Mouse (Mus musculus): ENCODE results near the gene Zfp654. TPM values are rescaled to one million over a fixed set of nuclear protein-coding genes. Genes with fewer than 3 reads are reported as not detected.

Gene Zfp654
- polyA plus RNA-seq, 1 experiment from 2014 or later, result 6.9 TPM

GRCm38 (mm10) chr16:64770521-64771430 lies 80.7 kb downstream of the Zfp654 start, which contains the start of gene 4930453N24Rik:
TSS of gene 4930453N24Rik (minus strand) at chr16:64771161.
- Histone ChIP-seq H3K4me3 (ENCODE audit: low read depth, low read length) (peak within 1 kb of the TSS; percentile 87), H3K9ac (ENCODE audit: low read depth, low read length) (peak within 1 kb of the TSS; percentile 88), H3K27ac (ENCODE audit: low read depth, low read length) (peak within 1 kb of the TSS; percentile 85), H3K4me1 (ENCODE audit: control insufficient read depth, insufficient read depth, low read length) (no peaks in the 10 kb centered on the region), H3K36me3 (ENCODE audit: control insufficient read depth, insufficient read depth, low read length) (no peaks in the 10 kb centered on the region; the same call in 1 of the 2 replicates), H3K9me3 (replicated peaks; ENCODE audit: control insufficient read depth, low read length) (no peaks in the 10 kb centered on the region), H3K27me3 (ENCODE audit: control insufficient read depth, insufficient read depth, low read length) (no peaks in the 10 kb centered on the region), H3K4me2 (peak within 1 kb of the TSS; percentile 63)
- WGBS (ENCODE audit: insufficient replicate concordance), result 2% methylated on average over 72 of the region's 72 CpGs
- ATAC-seq (replicated peaks; ENCODE audit: insufficient number of reproducible peaks, low FRiP score, low TSS enrichment), result peak; percentile 82

GRCm38 (mm10) chr16:64766696-64767300 lies 84.7 kb downstream of the Zfp654 start:
- Histone ChIP-seq H3K4me2 (no peak overlapping the region), H3K9ac (ENCODE audit: low read depth, low read length) (no peak overlapping the region), H3K9me3 (replicated peaks; ENCODE audit: control insufficient read depth, low read length) (peaks cover 8% of the 10 kb centered on the region), H3K4me3 (ENCODE audit: low read depth, low read length) (no peak overlapping the region), H3K27ac (ENCODE audit: low read depth, low read length) (no peak overlapping the region), H3K27me3 (ENCODE audit: control insufficient read depth, insufficient read depth, low read length) (no peaks in the 10 kb centered on the region), H3K36me3 (ENCODE audit: control insufficient read depth, insufficient read depth, low read length) (peaks cover 13% of the 10 kb centered on the region), H3K4me1 (ENCODE audit: control insufficient read depth, insufficient read depth, low read length) (no peaks in the 10 kb centered on the region)
- ATAC-seq (replicated peaks; ENCODE audit: insufficient number of reproducible peaks, low FRiP score, low TSS enrichment), result no peak
- 92% methylated on average over 8 of the region's 8 CpGs for WGBS (ENCODE audit: insufficient replicate concordance)

GRCm38 (mm10) chr16:64759245-64759626 lies 92.2 kb downstream of the Zfp654 start:
- Histone ChIP-seq H3K9me3 (replicated peaks; ENCODE audit: control insufficient read depth, low read length) (peaks cover 8% of the 10 kb centered on the region), H3K36me3 (ENCODE audit: control insufficient read depth, insufficient read depth, low read length) (peaks cover 14% of the 10 kb centered on the region), H3K9ac (ENCODE audit: low read depth, low read length) (no peak overlapping the region), H3K4me1 (ENCODE audit: control insufficient read depth, insufficient read depth, low read length) (0 out of 2 replicates have a peak, but pooled peaks cover 4% of the 10 kb centered on the region), H3K27me3 (ENCODE audit: control insufficient read depth, insufficient read depth, low read length) (no peaks in the 10 kb centered on the region), H3K27ac (ENCODE audit: low read depth, low read length) (no peak overlapping the region), H3K4me2 (no peak overlapping the region), H3K4me3 (ENCODE audit: low read depth, low read length) (no peak overlapping the region)
- ATAC-seq (replicated peaks; ENCODE audit: insufficient number of reproducible peaks, low FRiP score, low TSS enrichment), result no peak
- 85% methylated on average over 1 of the region's 1 CpGs for WGBS (ENCODE audit: insufficient replicate concordance)

- 48% methylated on average over 6 of the region's 6 CpGs for WGBS (ENCODE audit: insufficient replicate concordance)
- Histone ChIP-seq H3K4me2 (no peak overlapping the region), H3K9me3 (replicated peaks; ENCODE audit: control insufficient read depth, low read length) (peaks cover 8% of the 10 kb centered on the region), H3K4me3 (ENCODE audit: low read depth, low read length) (no peak overlapping the region), H3K27me3 (ENCODE audit: control insufficient read depth, insufficient read depth, low read length) (no peaks in the 10 kb centered on the region), H3K27ac (ENCODE audit: low read depth, low read length) (no peak overlapping the region), H3K36me3 (ENCODE audit: control insufficient read depth, insufficient read depth, low read length) (peaks cover 12% of the 10 kb centered on the region), H3K9ac (ENCODE audit: low read depth, low read length) (no peak overlapping the region), H3K4me1 (ENCODE audit: control insufficient read depth, insufficient read depth, low read length) (0 out of 2 replicates have a peak, but pooled peaks cover 4% of the 10 kb centered on the region)
- ATAC-seq (replicated peaks; ENCODE audit: insufficient number of reproducible peaks, low FRiP score, low TSS enrichment), result no peak
Measured at GRCm38 (mm10) chr16:64758561-64759244, 92.7 kb downstream of the Zfp654 start.

- 0 out of 2 replicates have a peak, but pooled peaks cover 4% of the 10 kb centered on the region for H3K4me1 ChIP-seq (ENCODE audit: control insufficient read depth, insufficient read depth, low read length)
- H3K4me2 ChIP-seq, result no peak overlapping the region
- H3K36me3 ChIP-seq (ENCODE audit: control insufficient read depth, insufficient read depth, low read length), result peaks cover 4% of the 10 kb centered on the region; the same call in 1 of the 2 replicates
- no peaks in the 10 kb centered on the region for H3K27me3 ChIP-seq (ENCODE audit: control insufficient read depth, insufficient read depth, low read length)
- 77% methylated on average over 7 of the region's 7 CpGs for WGBS (ENCODE audit: insufficient replicate concordance)
- H3K27ac ChIP-seq (ENCODE audit: low read depth, low read length), result no peak overlapping the region
- H3K9ac ChIP-seq (ENCODE audit: low read depth, low read length), result no peak overlapping the region
- H3K4me3 ChIP-seq (ENCODE audit: low read depth, low read length), result no peak overlapping the region
- H3K9me3 ChIP-seq (replicated peaks; ENCODE audit: control insufficient read depth, low read length), result peaks cover under 1% of the 10 kb centered on the region
- no peak for ATAC-seq (replicated peaks; ENCODE audit: insufficient number of reproducible peaks, low FRiP score, low TSS enrichment)
Measured at GRCm38 (mm10) chr16:64757666-64758400, 93.6 kb downstream of the Zfp654 start.

GRCm38 (mm10) chr16:64756321-64756720 lies 95.1 kb downstream of the Zfp654 start:
- Histone ChIP-seq H3K4me2 (no peak overlapping the region), H3K4me3 (ENCODE audit: low read depth, low read length) (no peak overlapping the region), H3K4me1 (ENCODE audit: control insufficient read depth, insufficient read depth, low read length) (0 out of 2 replicates have a peak, but pooled peaks cover 4% of the 10 kb centered on the region), H3K27ac (ENCODE audit: low read depth, low read length) (no peak overlapping the region), H3K27me3 (ENCODE audit: control insufficient read depth, insufficient read depth, low read length) (no peaks in the 10 kb centered on the region), H3K9me3 (replicated peaks; ENCODE audit: control insufficient read depth, low read length) (no peaks in the 10 kb centered on the region), H3K36me3 (ENCODE audit: control insufficient read depth, insufficient read depth, low read length) (0 out of 2 replicates have a peak, but pooled peaks cover 2% of the 10 kb centered on the region), H3K9ac (ENCODE audit: low read depth, low read length) (no peak overlapping the region)
- WGBS (ENCODE audit: insufficient replicate concordance), result 75% methylated on average over 6 of the region's 6 CpGs
- no peak for ATAC-seq (replicated peaks; ENCODE audit: insufficient number of reproducible peaks, low FRiP score, low TSS enrichment)

- ATAC-seq (replicated peaks; ENCODE audit: insufficient number of reproducible peaks, low FRiP score, low TSS enrichment), result no peak
- 41% methylated on average over 3 of the region's 3 CpGs for WGBS (ENCODE audit: insufficient replicate concordance)
- Histone ChIP-seq H3K4me1 (ENCODE audit: control insufficient read depth, insufficient read depth, low read length) (0 out of 2 replicates have a peak, but pooled peaks cover 4% of the 10 kb centered on the region), H3K9ac (ENCODE audit: low read depth, low read length) (no peak overlapping the region), H3K27ac (ENCODE audit: low read depth, low read length) (no peak overlapping the region), H3K4me3 (ENCODE audit: low read depth, low read length) (no peak overlapping the region), H3K9me3 (replicated peaks; ENCODE audit: control insufficient read depth, low read length) (no peaks in the 10 kb centered on the region), H3K27me3 (ENCODE audit: control insufficient read depth, insufficient read depth, low read length) (no peaks in the 10 kb centered on the region), H3K36me3 (ENCODE audit: control insufficient read depth, insufficient read depth, low read length) (no peaks in the 10 kb centered on the region), H3K4me2 (no peak overlapping the region)
Measured at GRCm38 (mm10) chr16:64754743-64755139, 96.7 kb downstream of the Zfp654 start.
